Mouse (Mus musculus): Measurements from ENCODE around the gene Bcl2l1. TPM values are rescaled to one million over a fixed set of nuclear protein-coding genes. Genes with fewer than 3 reads are reported as not detected.
A peak's percentile ranks its signal among the peaks of the same experiment; 100 is the strongest.

Bcl2l1 gene
- total and polyA plus RNA-seq, 3 experiments: 21.3 to 80.3 (median 34.5) TPM

DNA sequence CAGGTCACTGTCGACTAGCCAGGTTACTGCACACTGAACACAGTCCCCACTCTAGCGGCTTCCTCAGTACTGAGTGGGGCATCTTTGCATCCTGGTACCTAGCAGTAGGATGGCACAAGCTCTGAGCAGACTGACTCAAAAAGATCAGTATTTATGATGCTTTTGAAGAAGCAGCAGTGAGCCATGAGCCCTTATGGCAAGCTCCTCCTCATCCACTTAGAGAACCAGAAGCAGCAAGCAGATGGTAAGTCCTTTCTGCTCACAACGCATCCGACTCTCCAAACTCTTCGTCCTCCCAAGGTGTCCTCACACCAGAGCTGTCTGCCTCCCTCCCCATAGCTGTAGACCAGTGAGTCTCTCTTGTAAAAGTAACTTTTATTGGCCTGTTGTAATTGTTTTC is 48.3 kb downstream of the Bcl2l1 start:
- dilution Hi-C loops (cut with MboI; ENCODE audit: extremely low pct_ligation_motif_present, extremely low pct_unique_long_range_greater_than_20kb, low sequenced_read_pairs) (no loop called here), in situ Hi-C loops (cut with MboI; ENCODE audit: low pct_ligation_motif_present, low pct_unique_long_range_greater_than_20kb, low sequenced_read_pairs) (loop anchor here (5.0 kb wide), 1 partner anchor 34 kb away; no protein-coding TSS in a partner anchor)
- peaks cover 4% of the 10 kb centered on the region for H3K9me3 ChIP-seq (replicated peaks; ENCODE audit: low read length)
- no peak overlapping the region for H3K4me3 ChIP-seq (replicated peaks in 1 of 3; ENCODE audit: low read depth in 2 of 3, low read length in 2 of 3, poor library complexity in 1 of 3)
- no peak overlapping the region for H3K4me2 ChIP-seq (ENCODE audit: insufficient read depth, low read depth, poor library complexity, severe bottlenecking)
- TF ChIP-seq GABPA (IDR thresholded peaks at IDR 0.05; ENCODE audit: insufficient replicate concordance, low read depth, low read length) (no peak), MAFK (IDR thresholded peaks at IDR 0.05; ENCODE audit: insufficient replicate concordance, low read length) (no peak), SMC3 (IDR thresholded peaks at IDR 0.05; ENCODE audit: low read depth, low read length) (no peak), MAX (IDR thresholded peaks at IDR 0.05; ENCODE audit: low read length) (no peak), CHD1 (IDR thresholded peaks at IDR 0.05; ENCODE audit: low read depth, low read length) (no peak), TCF12 (IDR thresholded peaks at IDR 0.05; ENCODE audit: low read depth, low read length) (no peak), ELF1 (IDR thresholded peaks at IDR 0.05; ENCODE audit: low read depth, low read length) (no peak), ZMIZ1 (IDR thresholded peaks at IDR 0.05; ENCODE audit: low read depth, low read length) (no peak), ZC3H11A (IDR thresholded peaks at IDR 0.05; ENCODE audit: low read depth, low read length) (no peak), BHLHE40 (IDR thresholded peaks at IDR 0.05; ENCODE audit: low read depth, low read length) (no peak)
- H3K27ac ChIP-seq (ENCODE audit: insufficient read depth, low read depth): no peak overlapping the region; the same call in 1 of the 2 replicates
- peaks cover 54 to 67% of the 10 kb centered on the region in 2 experiments for H3K4me1 ChIP-seq (ENCODE audit: control insufficient read depth in 1 of 2, insufficient read depth in 2 of 2)
- H3K36me3 ChIP-seq (replicated peaks in 1 of 2; ENCODE audit: control insufficient read depth in 1 of 2, insufficient read depth in 1 of 2, low read length in 1 of 2): peaks cover 50 to 69% of the 10 kb centered on the region in 2 experiments
- DNase-seq (ENCODE audit: extremely low read depth): no peak
- no peak overlapping the region for H3K9ac ChIP-seq (ENCODE audit: insufficient read depth, low read depth)
- peaks cover 55% of the 10 kb centered on the region for H3K79me2 ChIP-seq (replicated peaks; ENCODE audit: control insufficient read depth, extremely low read depth, insufficient read depth, poor library complexity, severe bottlenecking)
- H3K27me3 ChIP-seq (replicated peaks): no peaks in the 10 kb centered on the region

- peaks cover 50% of the 10 kb centered on the region for H3K79me2 ChIP-seq (replicated peaks; ENCODE audit: control insufficient read depth, extremely low read depth, insufficient read depth, poor library complexity, severe bottlenecking)
- TF ChIP-seq E2F4 (IDR thresholded peaks at IDR 0.05; ENCODE audit: insufficient replicate concordance, low read depth, low read length) (no peak), ZC3H11A (IDR thresholded peaks at IDR 0.05; ENCODE audit: low read depth, low read length) (no peak), MAX (IDR thresholded peaks at IDR 0.05; ENCODE audit: low read length) (0 out of 2 replicates have a peak, but pooled peaks have one; percentile 54), PAX5 (IDR thresholded peaks at IDR 0.05; ENCODE audit: low read length) (no peak), ETS1 (conservative IDR thresholded peaks at IDR 0.05; ENCODE audit: low read depth, low read length) (peak; percentile 56; the same call in 1 of the 2 replicates), BHLHE40 (IDR thresholded peaks at IDR 0.05; ENCODE audit: low read depth, low read length) (peak; percentile 81)
- peak overlapping the region; percentile 13; the same call in 1 of the 2 replicates for H3K27ac ChIP-seq (ENCODE audit: insufficient read depth, low read depth)
- no peaks in the 10 kb centered on the region for H3K27me3 ChIP-seq (replicated peaks)
- DNase-seq (ENCODE audit: extremely low read depth): no peak
- H3K9me3 ChIP-seq (replicated peaks; ENCODE audit: low read length): peaks cover 4% of the 10 kb centered on the region
- in situ Hi-C loops (cut with MboI; ENCODE audit: low pct_ligation_motif_present, low pct_unique_long_range_greater_than_20kb, low sequenced_read_pairs): loop anchor here (5.0 kb wide), 1 partner anchor 35 kb away; no protein-coding TSS in a partner anchor
- peaks cover 50 to 69% of the 10 kb centered on the region in 2 experiments for H3K36me3 ChIP-seq (replicated peaks in 1 of 2; ENCODE audit: control insufficient read depth in 1 of 2, insufficient read depth in 1 of 2, low read length in 1 of 2)
- H3K4me2 ChIP-seq (ENCODE audit: insufficient read depth, low read depth, poor library complexity, severe bottlenecking): no peak overlapping the region
- no peak overlapping the region for H3K9ac ChIP-seq (ENCODE audit: insufficient read depth, low read depth)
- no peak overlapping the region for H3K4me3 ChIP-seq (replicated peaks in 1 of 3; ENCODE audit: low read depth in 2 of 3, low read length in 2 of 3, poor library complexity in 1 of 3)
- dilution Hi-C loops (cut with MboI; ENCODE audit: extremely low pct_ligation_motif_present, extremely low pct_unique_long_range_greater_than_20kb, low sequenced_read_pairs): no loop called here
- peaks cover 50 to 61% of the 10 kb centered on the region in 2 experiments for H3K4me1 ChIP-seq (ENCODE audit: control insufficient read depth in 1 of 2, insufficient read depth in 2 of 2)
These were observed 48.9 kb downstream of the Bcl2l1 start for GRCm38 (mm10) chr2:152782656-152783055.

Data from CH12.LX (cell line).